Mouse (Mus musculus): ENCODE measurements around the gene Ap4b1.
"Not testable (repeated sequence)": the region's sequence is repeated elsewhere in the genome, so short reads cannot be mapped to it uniquely, and the experiment has no call there.

DNA sequence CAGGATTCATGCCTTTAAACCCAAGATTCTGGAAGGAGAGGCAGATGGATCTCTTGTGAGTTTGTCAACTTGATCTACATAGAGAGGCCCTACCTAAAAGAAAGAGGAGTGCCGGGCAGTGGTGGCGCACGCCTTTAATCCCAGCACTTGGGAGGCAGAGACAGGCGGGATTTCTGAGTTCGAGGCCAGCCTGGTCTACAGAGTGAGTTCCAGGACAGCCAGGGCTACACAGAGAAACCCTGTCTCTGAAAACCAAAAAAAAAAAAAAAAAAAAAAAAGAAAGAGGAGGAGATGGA is 17.3 kb upstream of the Ap4b1 start:
- TF ChIP-seq CTCF, EP300 (IDR thresholded peaks at IDR 0.05; ENCODE audit: low read depth): not testable (repeated sequence)

Data from liver, postnatal 0 days (tissue).